Mouse (Mus musculus) cerebellum, adult 9-11 months (tissue): ENCODE measurements at regions not wholly inside any gene's neighbourhood (a gene's known extent, or its start where the extent isn't known, plus 50 kb on each side); places are given as distances from the start of the nearest gene placed in this dataset.

Experiments
- DNase-seq: peaks from one replicate; pipeline ENCODE4 v3.0.0; 2022

- no peak for DNase-seq
Observed at GRCm38 (mm10) chr4:127413997-127414964, 56.3 kb upstream of the Gjb5 start.
